Mouse (Mus musculus): Measurements from ENCODE around the gene Ubp1.
"Not testable (repeated sequence)": the region's sequence is repeated elsewhere in the genome, so short reads cannot be mapped to it uniquely, and the experiment has no call there.

Ubp1 gene

GRCm38 (mm10) chr9:113930534-113931374 is at the start of gene Ubp1:
Gene Ubp1, plus strand, starts transcription at chr9:113930934.
- peak; percentile 92 for DNase-seq (ENCODE audit: low spot score)

- DNase-seq (ENCODE audit: low spot score) = no peak
Measured at GRCm38 (mm10) chr9:113894903-113895302, 35.8 kb upstream of the Ubp1 start.

- DNase-seq (ENCODE audit: low spot score) = no peak
Measured at GRCm38 (mm10) chr9:113903136-113903535, 27.6 kb upstream of the Ubp1 start.

- DNase-seq (ENCODE audit: low spot score) = not testable (repeated sequence)
Measured at GRCm38 (mm10) chr9:113904315-113904714, 26.4 kb upstream of the Ubp1 start.

GRCm38 (mm10) chr9:113915789-113916188 is 14.9 kb upstream of the Ubp1 start:
- DNase-seq (ENCODE audit: low spot score) = no peak

- no peak for DNase-seq (ENCODE audit: low spot score)
Measured at GRCm38 (mm10) chr9:113922677-113923076, 8.1 kb upstream of the Ubp1 start.

- DNase-seq (ENCODE audit: low spot score) = no peak
Measured at GRCm38 (mm10) chr9:113924883-113925282, 5.9 kb upstream of the Ubp1 start.

GRCm38 (mm10) chr9:113928591-113928990 is 2.1 kb upstream of the Ubp1 start:
- DNase-seq (ENCODE audit: low spot score) = no peak

- no peak for DNase-seq (ENCODE audit: low spot score)
Measured at GRCm38 (mm10) chr9:113929676-113930075, 1.1 kb upstream of the Ubp1 start.

GRCm38 (mm10) chr9:113931375-113932099 is 803 bp downstream of the Ubp1 start:
- peak; percentile 65 for DNase-seq (ENCODE audit: low spot score)

GRCm38 (mm10) chr9:113932100-113932470 is 1.4 kb downstream of the Ubp1 start:
- no peak for DNase-seq (ENCODE audit: low spot score)

GRCm38 (mm10) chr9:113932501-113932900 is 1.8 kb downstream of the Ubp1 start:
- no peak for DNase-seq (ENCODE audit: low spot score)

GRCm38 (mm10) chr9:113935638-113936037 is 4.9 kb downstream of the Ubp1 start:
- DNase-seq (ENCODE audit: low spot score) = no peak

GRCm38 (mm10) chr9:113939063-113939850 is 8.5 kb downstream of the Ubp1 start:
- no peak for DNase-seq (ENCODE audit: low spot score)

GRCm38 (mm10) chr9:113941103-113941805 is 10.5 kb downstream of the Ubp1 start:
- no peak for DNase-seq (ENCODE audit: low spot score)

- DNase-seq (ENCODE audit: low spot score) = no peak
Measured at GRCm38 (mm10) chr9:113943372-113943771, 12.6 kb downstream of the Ubp1 start.

- no peak for DNase-seq (ENCODE audit: low spot score)
Measured at GRCm38 (mm10) chr9:113947216-113947615, 16.5 kb downstream of the Ubp1 start.

- DNase-seq (ENCODE audit: low spot score) = no peak
Measured at GRCm38 (mm10) chr9:113957777-113958176, 27.0 kb downstream of the Ubp1 start.

- no peak for DNase-seq (ENCODE audit: low spot score)
Measured at GRCm38 (mm10) chr9:113963718-113964117, 33.0 kb downstream of the Ubp1 start.

GRCm38 (mm10) chr9:113964415-113964814 is 33.7 kb downstream of the Ubp1 start:
- DNase-seq (ENCODE audit: low spot score) = no peak

GRCm38 (mm10) chr9:113966838-113967237 is 36.1 kb downstream of the Ubp1 start:
- DNase-seq (ENCODE audit: low spot score) = no peak

GRCm38 (mm10) chr9:113968967-113969366 is 38.2 kb downstream of the Ubp1 start:
- DNase-seq (ENCODE audit: low spot score) = no peak
